Mouse (Mus musculus) kidney, embryonic 15.5 days (tissue): ENCODE measurements at regions not wholly inside any gene's neighbourhood (a gene's known extent, or its start where the extent isn't known, plus 50 kb on each side); places are given as distances from the start of the nearest gene placed in this dataset.

Experiments
- ATAC-seq: fragments of 200-750 bp; cut with Nextera tagmentation; replicated peaks from 2 replicates; pipeline ENCODE4 v1.8.0; 2017; ENCODE audit warnings: moderate TSS enrichment; ENCODE audit not compliant: low FRiP score
- H3K27ac ChIP-seq: fragments of 300-500 bp; sonication (generic); 2 replicates; pipeline ENCODE4 v1.5.1; 2015; ENCODE audit warnings: mild to moderate bottlenecking, inconsistent platforms
- H3K27me3 ChIP-seq: fragments of 300-500 bp; sonication (generic); 2 replicates; pipeline ENCODE4 v1.6.1; 2015; ENCODE audit warnings: inconsistent platforms
- H3K36me3 ChIP-seq: fragments of 300-500 bp; sonication (generic); 2 replicates; pipeline ENCODE4 v1.6.1; 2015; ENCODE audit warnings: inconsistent platforms
- H3K4me1 ChIP-seq: fragments of 300-500 bp; sonication (generic); 2 replicates; pipeline ENCODE4 v1.6.1; 2015; ENCODE audit warnings: inconsistent platforms
- H3K4me2 ChIP-seq: fragments of 300-500 bp; sonication (generic); 2 replicates; pipeline ENCODE4 v1.6.1; 2015; ENCODE audit warnings: moderate library complexity, mild to moderate bottlenecking, inconsistent platforms
- H3K4me3 ChIP-seq: fragments of 300-500 bp; sonication (generic); replicated peaks from 2 replicates; pipeline ENCODE4 v1.5.1; 2015; ENCODE audit warnings: mild to moderate bottlenecking, inconsistent platforms
- H3K9ac ChIP-seq: fragments of 300-500 bp; sonication (generic); 2 replicates; pipeline ENCODE4 v1.6.1; 2015; ENCODE audit warnings: mild to moderate bottlenecking, inconsistent platforms
- H3K9me3 ChIP-seq: fragments of 300-500 bp; sonication (generic); replicated peaks from 2 replicates; pipeline ENCODE4 v1.6.1; 2016; ENCODE audit warnings: inconsistent platforms
- WGBS: fragments of 180-500 bp; shearing (Covaris S2); methylation state at CpG from one replicate; pipeline ENCODE4 v1.1.7; 2015; ENCODE audit warnings: mixed read lengths; 5-methylcytosine and 5-hydroxymethylcytosine counted together

DNA sequence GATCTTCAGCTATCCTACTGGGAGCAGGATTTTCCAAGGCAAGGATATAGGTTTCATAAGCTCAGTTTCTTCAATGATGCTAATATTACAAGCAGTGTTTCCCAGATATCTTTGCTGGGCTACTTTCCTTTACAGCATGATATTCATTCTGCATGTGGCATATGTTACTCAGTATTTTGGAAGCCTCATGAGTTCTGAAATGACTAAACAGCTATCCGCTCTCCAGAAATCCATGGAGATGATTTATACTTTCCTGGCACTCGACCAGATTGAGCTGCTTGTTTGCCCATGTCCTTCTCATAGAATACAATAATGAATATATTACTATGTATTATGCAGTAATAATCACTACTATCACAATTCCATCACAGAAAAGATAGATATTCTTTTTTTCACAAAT lies 351.9 kb downstream of the G6pd2 start:
- no peak overlapping the region for H3K4me3 ChIP-seq
- no peaks in the 10 kb centered on the region for H3K9me3 ChIP-seq
- no peaks in the 10 kb centered on the region for H3K27me3 ChIP-seq
- H3K36me3 ChIP-seq = no peaks in the 10 kb centered on the region
- no peak overlapping the region for H3K4me2 ChIP-seq
- H3K27ac ChIP-seq = no peak overlapping the region
- WGBS = 62% methylated on average over 2 of the region's 2 CpGs
- H3K4me1 ChIP-seq = no peaks in the 10 kb centered on the region
- no peak for ATAC-seq
- H3K9ac ChIP-seq = no peak overlapping the region

DNA sequence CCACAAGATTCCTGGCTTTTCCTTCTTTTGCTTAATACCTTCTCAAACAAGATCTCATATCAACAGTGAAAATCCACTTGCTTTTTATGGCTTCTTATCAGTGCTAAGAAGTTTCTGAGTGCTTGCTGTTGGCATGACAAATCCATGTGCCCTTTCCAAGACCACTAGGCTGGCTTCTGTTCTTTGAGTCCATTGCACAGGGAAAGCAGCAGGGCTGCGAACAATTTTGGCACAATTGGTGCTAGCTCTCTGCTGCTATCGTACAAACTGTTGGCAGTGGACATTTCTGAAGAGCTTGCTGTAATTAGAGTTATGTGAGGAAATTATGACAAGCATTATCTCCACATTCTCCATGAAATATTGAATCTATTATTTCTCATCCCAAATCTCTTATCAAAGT lies 383.5 kb downstream of the G6pd2 start:
- Histone ChIP-seq H3K36me3 (no peaks in the 10 kb centered on the region), H3K4me1 (no peaks in the 10 kb centered on the region), H3K4me3 (no peak overlapping the region), H3K4me2 (no peak overlapping the region), H3K27ac (no peak overlapping the region), H3K9ac (no peak overlapping the region), H3K9me3 (no peaks in the 10 kb centered on the region), H3K27me3 (no peaks in the 10 kb centered on the region)
- WGBS = 84% methylated on average over 2 of the region's 2 CpGs
- ATAC-seq = no peak

DNA sequence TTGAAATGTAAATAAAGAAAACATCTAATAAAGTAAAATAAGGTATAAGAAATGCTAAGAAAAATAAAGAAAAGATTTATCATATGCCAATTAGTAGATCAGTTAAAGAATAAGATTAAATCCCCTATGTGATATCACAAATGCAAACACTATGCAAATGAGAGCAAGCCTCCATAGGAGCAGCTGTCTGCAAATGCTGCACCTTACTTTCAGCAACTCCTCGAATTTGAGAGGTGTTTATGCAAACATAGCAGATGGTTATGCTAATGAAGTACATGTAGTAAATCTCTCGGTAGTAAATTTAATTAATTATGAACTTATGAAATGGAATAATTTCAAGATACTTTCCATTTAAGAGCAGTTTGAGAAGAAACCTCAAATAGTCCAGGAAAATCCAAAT lies 396.8 kb downstream of the G6pd2 start:
- Histone ChIP-seq H3K27ac (no peak overlapping the region), H3K9ac (no peak overlapping the region), H3K9me3 (no peaks in the 10 kb centered on the region), H3K4me1 (no peaks in the 10 kb centered on the region), H3K36me3 (no peaks in the 10 kb centered on the region), H3K4me2 (no peak overlapping the region), H3K4me3 (no peak overlapping the region), H3K27me3 (no peaks in the 10 kb centered on the region)
- WGBS = 76% methylated on average over 2 of the region's 2 CpGs
- ATAC-seq = no peak
